Mouse (Mus musculus): ENCODE measurements around the gene Car6.

GRCm38 (mm10) chr4:150172107-150172506 is 29.0 kb downstream of the Car6 start:
- no peak for TF ChIP-seq GATA1 (IDR thresholded peaks at IDR 0.05; ENCODE audit: borderline replicate concordance, low read length)
- no peak for TF ChIP-seq FLI1 (IDR thresholded peaks at IDR 0.05; ENCODE audit: low read length)

Measured in megakaryocyte, embryonic 14.5 days (primary cell).